Mouse (Mus musculus): ENCODE results near the gene Lingo3. TPM values are rescaled to one million over a fixed set of nuclear protein-coding genes. Genes with fewer than 3 reads are reported as not detected.
A peak's percentile ranks its signal among the peaks of the same experiment; 100 is the strongest.

Lingo3 gene
- polyA plus RNA-seq, 1 experiment from 2014 or later = 0.07 TPM

DNA sequence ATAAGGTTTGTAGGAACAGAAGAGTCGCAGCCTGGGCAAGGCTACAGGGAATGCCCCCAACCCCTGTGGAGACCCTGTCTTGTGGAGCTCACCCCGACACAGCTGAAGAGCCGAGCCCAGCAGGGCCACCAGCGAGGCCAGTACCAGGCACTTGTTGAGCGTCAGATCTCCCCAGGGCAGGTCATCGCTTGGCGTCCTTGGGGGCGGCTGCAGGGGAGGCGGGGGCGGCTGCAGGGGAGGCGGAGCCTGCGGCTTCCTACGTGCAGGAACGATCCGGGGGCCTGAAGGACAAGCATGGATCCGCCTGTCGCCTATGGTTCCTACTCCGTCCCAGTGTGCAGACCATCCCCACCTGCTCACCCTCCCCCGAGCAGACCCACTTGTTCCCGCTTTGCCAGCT, 33.8 kb downstream of the Lingo3 start:
- WGBS = 5% methylated on average over 19 of the region's 20 CpGs
- H3K4me1 ChIP-seq (replicated peaks; ENCODE audit: control insufficient read depth, insufficient read depth, low read length) = peaks cover 25% of the 10 kb centered on the region
- peaks cover 2% of the 10 kb centered on the region; the same call in 1 of the 2 replicates for H3K36me3 ChIP-seq (ENCODE audit: control insufficient read depth, insufficient read depth, low read length)
- H3K4me2 ChIP-seq (ENCODE audit: low read length) = peak overlapping the region; percentile 20
- H3K27me3 ChIP-seq (replicated peaks; ENCODE audit: control insufficient read depth, insufficient read depth, low read length) = 0 out of 2 replicates have a peak, but pooled peaks cover 13% of the 10 kb centered on the region
- no peak for ATAC-seq (replicated peaks; ENCODE audit: low FRiP score, low TSS enrichment, low read depth)
- no peak for DNase-seq (ENCODE audit: low spot score)
- H3K9ac ChIP-seq (ENCODE audit: low read length) = no peak overlapping the region
- no peak overlapping the region for H3K4me3 ChIP-seq (ENCODE audit: low read depth, low read length)
- no peak overlapping the region for H3K27ac ChIP-seq (ENCODE audit: low read depth)
- H3K9me3 ChIP-seq (ENCODE audit: control insufficient read depth, low read length) = no peaks in the 10 kb centered on the region

- ATAC-seq (replicated peaks; ENCODE audit: low FRiP score, low TSS enrichment, low read depth) (no peak), DNase-seq (ENCODE audit: low spot score) (no peak)
- WGBS = 9% methylated on average over 17 of the region's 18 CpGs
- H3K4me2 ChIP-seq (ENCODE audit: low read length) = peak overlapping the region; percentile 83
- 0 out of 2 replicates have a peak, but pooled peaks cover 13% of the 10 kb centered on the region for H3K27me3 ChIP-seq (replicated peaks; ENCODE audit: control insufficient read depth, insufficient read depth, low read length)
- H3K27ac ChIP-seq (ENCODE audit: low read depth) = no peak overlapping the region
- 0 out of 2 replicates have a peak overlapping the region, but pooled peaks have one; percentile 7 for H3K9ac ChIP-seq (ENCODE audit: low read length)
- no peaks in the 10 kb centered on the region for H3K9me3 ChIP-seq (ENCODE audit: control insufficient read depth, low read length)
- peaks cover 11% of the 10 kb centered on the region for H3K36me3 ChIP-seq (ENCODE audit: control insufficient read depth, insufficient read depth, low read length)
- 0 out of 2 replicates have a peak overlapping the region, but pooled peaks have one; percentile 10 for H3K4me3 ChIP-seq (ENCODE audit: low read depth, low read length)
- H3K4me1 ChIP-seq (replicated peaks; ENCODE audit: control insufficient read depth, insufficient read depth, low read length) = peaks cover 25% of the 10 kb centered on the region
Observed at GRCm38 (mm10) chr10:80808985-80809632, 34.7 kb downstream of the Lingo3 start.

GRCm38 (mm10) chr10:80808099-80808984, 35.5 kb downstream of the Lingo3 start:
- H3K27me3 ChIP-seq (replicated peaks; ENCODE audit: control insufficient read depth, insufficient read depth, low read length) = 0 out of 2 replicates have a peak, but pooled peaks cover 13% of the 10 kb centered on the region
- H3K4me3 ChIP-seq (ENCODE audit: low read depth, low read length) = 0 out of 2 replicates have a peak overlapping the region, but pooled peaks have one; percentile 10
- H3K27ac ChIP-seq (ENCODE audit: low read depth) = no peak overlapping the region; the same call in 1 of the 2 replicates
- DNase-seq (ENCODE audit: low spot score) (peak; percentile 65), ATAC-seq (replicated peaks; ENCODE audit: low FRiP score, low TSS enrichment, low read depth) (no peak)
- peaks cover 19% of the 10 kb centered on the region for H3K36me3 ChIP-seq (ENCODE audit: control insufficient read depth, insufficient read depth, low read length)
- no peak overlapping the region for H3K9ac ChIP-seq (ENCODE audit: low read length)
- no peaks in the 10 kb centered on the region for H3K9me3 ChIP-seq (ENCODE audit: control insufficient read depth, low read length)
- H3K4me1 ChIP-seq (replicated peaks; ENCODE audit: control insufficient read depth, insufficient read depth, low read length) = peaks cover 25% of the 10 kb centered on the region
- H3K4me2 ChIP-seq (ENCODE audit: low read length) = peak overlapping the region; percentile 83
- WGBS = 28% methylated on average over 40 of the region's 40 CpGs

- peak; percentile 64 for ATAC-seq (replicated peaks; ENCODE audit: low FRiP score, low TSS enrichment, low read depth)
- peak; percentile 84 for DNase-seq (ENCODE audit: low spot score)
- Histone ChIP-seq H3K27me3 (replicated peaks; ENCODE audit: control insufficient read depth, insufficient read depth, low read length) (0 out of 2 replicates have a peak, but pooled peaks cover 13% of the 10 kb centered on the region), H3K4me1 (replicated peaks; ENCODE audit: control insufficient read depth, insufficient read depth, low read length) (peaks cover 25% of the 10 kb centered on the region), H3K27ac (ENCODE audit: low read depth) (peak overlapping the region; percentile 52; the same call in 1 of the 2 replicates), H3K9me3 (ENCODE audit: control insufficient read depth, low read length) (no peaks in the 10 kb centered on the region), H3K4me2 (ENCODE audit: low read length) (peak overlapping the region; percentile 83), H3K4me3 (ENCODE audit: low read depth, low read length) (peak overlapping the region; percentile 41), H3K36me3 (ENCODE audit: control insufficient read depth, insufficient read depth, low read length) (peaks cover 31% of the 10 kb centered on the region), H3K9ac (ENCODE audit: low read length) (peak overlapping the region; percentile 34)
- WGBS = 1% methylated on average over 58 of the region's 58 CpGs
Observed at GRCm38 (mm10) chr10:80807057-80807627, 36.7 kb downstream of the Lingo3 start.

- Histone ChIP-seq H3K4me3 (ENCODE audit: low read depth, low read length) (peak overlapping the region; percentile 41), H3K27me3 (replicated peaks; ENCODE audit: control insufficient read depth, insufficient read depth, low read length) (0 out of 2 replicates have a peak, but pooled peaks cover 13% of the 10 kb centered on the region), H3K4me2 (ENCODE audit: low read length) (peak overlapping the region; percentile 83), H3K9ac (ENCODE audit: low read length) (peak overlapping the region; percentile 34), H3K9me3 (ENCODE audit: control insufficient read depth, low read length) (no peaks in the 10 kb centered on the region), H3K36me3 (ENCODE audit: control insufficient read depth, insufficient read depth, low read length) (peaks cover 38% of the 10 kb centered on the region), H3K4me1 (replicated peaks; ENCODE audit: control insufficient read depth, insufficient read depth, low read length) (peaks cover 25% of the 10 kb centered on the region), H3K27ac (ENCODE audit: low read depth) (peak overlapping the region; percentile 52; the same call in 1 of the 2 replicates)
- WGBS = 49% methylated on average over 34 of the region's 34 CpGs
- DNase-seq (ENCODE audit: low spot score) (no peak), ATAC-seq (replicated peaks; ENCODE audit: low FRiP score, low TSS enrichment, low read depth) (0 out of 2 replicates have a peak, but pooled peaks have one; percentile 5)
Observed at GRCm38 (mm10) chr10:80806341-80807056, 37.3 kb downstream of the Lingo3 start.

DNA sequence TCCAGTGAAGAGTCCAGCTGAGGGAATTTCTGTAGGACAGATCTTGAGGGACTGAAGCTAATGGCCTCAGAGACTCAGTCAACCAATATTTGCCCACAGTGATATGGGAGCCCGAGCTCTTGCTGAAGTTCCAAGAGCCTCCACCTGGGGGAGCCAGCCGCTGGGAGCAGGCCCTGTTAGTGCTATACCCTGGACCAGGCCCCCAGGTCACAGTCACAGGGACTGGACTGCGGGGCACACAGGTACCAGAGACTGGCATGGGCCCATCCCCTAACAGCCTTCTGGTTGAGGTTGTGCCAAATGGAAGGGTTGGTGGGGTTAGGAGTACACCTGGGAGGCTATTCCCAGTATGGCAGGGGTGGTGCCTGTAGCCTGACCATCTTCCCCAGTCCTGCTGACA, 37.9 kb downstream of the Lingo3 start:
- no peak overlapping the region for H3K9ac ChIP-seq (ENCODE audit: low read length)

DNA sequence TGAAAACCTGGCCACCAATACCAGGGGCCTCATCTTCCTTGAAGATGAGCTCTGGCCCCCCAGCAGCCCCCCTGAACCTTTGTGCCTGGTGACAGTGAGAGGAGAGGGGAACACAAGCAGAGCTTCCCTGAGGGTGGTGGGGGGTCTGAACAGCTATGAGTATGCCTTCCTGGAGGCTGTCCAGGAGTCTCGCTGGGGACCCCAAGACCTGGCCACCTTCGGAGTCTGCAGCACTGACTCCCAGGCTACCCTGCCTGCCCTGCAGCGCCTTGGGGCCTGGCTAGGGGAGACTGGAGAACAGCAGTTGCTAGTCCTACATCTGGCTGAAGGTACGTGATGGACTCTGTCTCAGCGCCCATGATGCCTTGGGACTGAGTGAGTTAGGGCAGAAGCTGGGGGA, 38.5 kb downstream of the Lingo3 start:
- no peak for DNase-seq (ENCODE audit: low spot score)
- H3K4me3 ChIP-seq (ENCODE audit: low read depth, low read length) = no peak overlapping the region
- peaks cover 29% of the 10 kb centered on the region for H3K4me1 ChIP-seq (replicated peaks; ENCODE audit: control insufficient read depth, insufficient read depth, low read length)
- ATAC-seq (replicated peaks; ENCODE audit: low FRiP score, low TSS enrichment, low read depth) = no peak
- H3K27ac ChIP-seq (ENCODE audit: low read depth) = no peak overlapping the region
- H3K9me3 ChIP-seq (ENCODE audit: control insufficient read depth, low read length) = no peaks in the 10 kb centered on the region
- WGBS = 78% methylated on average over 5 of the region's 5 CpGs
- no peak overlapping the region for H3K9ac ChIP-seq (ENCODE audit: low read length)
- 0 out of 2 replicates have a peak, but pooled peaks cover 10% of the 10 kb centered on the region for H3K27me3 ChIP-seq (replicated peaks; ENCODE audit: control insufficient read depth, insufficient read depth, low read length)
- no peak overlapping the region for H3K4me2 ChIP-seq (ENCODE audit: low read length)
- H3K36me3 ChIP-seq (ENCODE audit: control insufficient read depth, insufficient read depth, low read length) = peaks cover 49% of the 10 kb centered on the region

More for the DNA sequence above, 37.9 kb downstream of the Lingo3 start:
- Histone ChIP-seq H3K4me1 (replicated peaks; ENCODE audit: control insufficient read depth, insufficient read depth, low read length) (peaks cover 25% of the 10 kb centered on the region), H3K4me3 (ENCODE audit: low read depth, low read length) (no peak overlapping the region), H3K27me3 (replicated peaks; ENCODE audit: control insufficient read depth, insufficient read depth, low read length) (0 out of 2 replicates have a peak, but pooled peaks cover 13% of the 10 kb centered on the region), H3K27ac (ENCODE audit: low read depth) (no peak overlapping the region), H3K4me2 (ENCODE audit: low read length) (no peak overlapping the region), H3K9me3 (ENCODE audit: control insufficient read depth, low read length) (no peaks in the 10 kb centered on the region), H3K36me3 (ENCODE audit: control insufficient read depth, insufficient read depth, low read length) (peaks cover 43% of the 10 kb centered on the region)
- ATAC-seq (replicated peaks; ENCODE audit: low FRiP score, low TSS enrichment, low read depth) (peak; percentile 20; the same call in 1 of the 2 replicates), DNase-seq (ENCODE audit: low spot score) (peak; percentile 95)
- 32% methylated on average over 3 of the region's 3 CpGs for WGBS
